Mouse (Mus musculus): ENCODE measurements at regions not wholly inside any gene's neighbourhood (a gene's known extent, or its start where the extent isn't known, plus 50 kb on each side); places are given as distances from the start of the nearest gene placed in this dataset.

GRCm38 (mm10) chr3:117108966-117109700 is 140.3 kb upstream of the Palmd start:
- Histone ChIP-seq H3K9me3 (ENCODE audit: control insufficient read depth, low read length) (no peaks in the 10 kb centered on the region), H3K9ac (ENCODE audit: low read length) (no peak overlapping the region), H3K4me1 (ENCODE audit: control insufficient read depth, insufficient read depth, low read length) (0 out of 2 replicates have a peak, but pooled peaks cover 4% of the 10 kb centered on the region), H3K27me3 (ENCODE audit: control insufficient read depth, insufficient read depth, low read length) (no peaks in the 10 kb centered on the region), H3K36me3 (ENCODE audit: control insufficient read depth, insufficient read depth, low read length) (no peaks in the 10 kb centered on the region), H3K4me3 (ENCODE audit: low read depth, low read length) (no peak overlapping the region), H3K4me2 (ENCODE audit: low read depth, severe bottlenecking) (no peak overlapping the region), H3K27ac (replicated peaks; ENCODE audit: low read depth, low read length) (no peak overlapping the region)
- WGBS: 48% methylated on average over 8 of the region's 8 CpGs
- no peak for ATAC-seq (ENCODE audit: insufficient number of reproducible peaks, low FRiP score, low TSS enrichment, low read depth)
- no peak for DNase-seq (ENCODE audit: low spot score)

- H3K36me3 ChIP-seq (ENCODE audit: control insufficient read depth, insufficient read depth, low read length): no peaks in the 10 kb centered on the region
- ATAC-seq (ENCODE audit: insufficient number of reproducible peaks, low FRiP score, low TSS enrichment, low read depth) (no peak), DNase-seq (ENCODE audit: low spot score) (no peak)
- H3K9ac ChIP-seq (ENCODE audit: low read length): no peak overlapping the region
- H3K27ac ChIP-seq (replicated peaks; ENCODE audit: low read depth, low read length): no peak overlapping the region
- no peaks in the 10 kb centered on the region for H3K9me3 ChIP-seq (ENCODE audit: control insufficient read depth, low read length)
- H3K4me2 ChIP-seq (ENCODE audit: low read depth, severe bottlenecking): no peak overlapping the region
- 56% methylated on average over 6 of the region's 6 CpGs for WGBS
- H3K27me3 ChIP-seq (ENCODE audit: control insufficient read depth, insufficient read depth, low read length): no peaks in the 10 kb centered on the region
- no peak overlapping the region for H3K4me3 ChIP-seq (ENCODE audit: low read depth, low read length)
- H3K4me1 ChIP-seq (ENCODE audit: control insufficient read depth, insufficient read depth, low read length): 0 out of 2 replicates have a peak, but pooled peaks cover 4% of the 10 kb centered on the region
Observed at GRCm38 (mm10) chr3:117107986-117108385, 139.2 kb upstream of the Palmd start.

GRCm38 (mm10) chr3:117107378-117107777 is 138.6 kb upstream of the Palmd start:
- 0 out of 2 replicates have a peak, but pooled peaks have one; percentile 44 for ATAC-seq (ENCODE audit: insufficient number of reproducible peaks, low FRiP score, low TSS enrichment, low read depth)
- H3K4me2 ChIP-seq (ENCODE audit: low read depth, severe bottlenecking): no peak overlapping the region

GRCm38 (mm10) chr3:117087646-117088045 is 118.9 kb upstream of the Palmd start:
- H3K36me3 ChIP-seq (ENCODE audit: control insufficient read depth, insufficient read depth, low read length): no peaks in the 10 kb centered on the region
- no peaks in the 10 kb centered on the region for H3K27me3 ChIP-seq (ENCODE audit: control insufficient read depth, insufficient read depth, low read length)
- ATAC-seq (ENCODE audit: insufficient number of reproducible peaks, low FRiP score, low TSS enrichment, low read depth) (no peak), DNase-seq (ENCODE audit: low spot score) (no peak)
- H3K4me1 ChIP-seq (ENCODE audit: control insufficient read depth, insufficient read depth, low read length): no peaks in the 10 kb centered on the region
- no peaks in the 10 kb centered on the region for H3K9me3 ChIP-seq (ENCODE audit: control insufficient read depth, low read length)
- no peak overlapping the region for H3K4me2 ChIP-seq (ENCODE audit: low read depth, severe bottlenecking)
- no peak overlapping the region for H3K4me3 ChIP-seq (ENCODE audit: low read depth, low read length)
- no peak overlapping the region for H3K27ac ChIP-seq (replicated peaks; ENCODE audit: low read depth, low read length)
- WGBS: 76% methylated on average over 2 of the region's 2 CpGs
- H3K9ac ChIP-seq (ENCODE audit: low read length): no peak overlapping the region

More at GRCm38 (mm10) chr3:117107378-117107777, 138.6 kb upstream of the Palmd start:
- H3K4me3 ChIP-seq (ENCODE audit: low read depth, low read length): no peak overlapping the region
- H3K27me3 ChIP-seq (ENCODE audit: control insufficient read depth, insufficient read depth, low read length): no peaks in the 10 kb centered on the region
- 80% methylated on average over 3 of the region's 3 CpGs for WGBS
- no peak overlapping the region for H3K9ac ChIP-seq (ENCODE audit: low read length)
- no peaks in the 10 kb centered on the region for H3K36me3 ChIP-seq (ENCODE audit: control insufficient read depth, insufficient read depth, low read length)
- H3K4me1 ChIP-seq (ENCODE audit: control insufficient read depth, insufficient read depth, low read length): 0 out of 2 replicates have a peak, but pooled peaks cover 4% of the 10 kb centered on the region
- H3K27ac ChIP-seq (replicated peaks; ENCODE audit: low read depth, low read length): no peak overlapping the region
- no peak for DNase-seq (ENCODE audit: low spot score)
- no peaks in the 10 kb centered on the region for H3K9me3 ChIP-seq (ENCODE audit: control insufficient read depth, low read length)

GRCm38 (mm10) chr3:117076734-117077133 is 107.9 kb upstream of the Palmd start:
- no peak for DNase-seq (ENCODE audit: low spot score)
- no peaks in the 10 kb centered on the region for H3K27me3 ChIP-seq (ENCODE audit: control insufficient read depth, insufficient read depth, low read length)
- no peaks in the 10 kb centered on the region for H3K4me1 ChIP-seq (ENCODE audit: control insufficient read depth, insufficient read depth, low read length)
- no peak overlapping the region for H3K27ac ChIP-seq (replicated peaks; ENCODE audit: low read depth, low read length)
- ATAC-seq (ENCODE audit: insufficient number of reproducible peaks, low FRiP score, low TSS enrichment, low read depth): no peak
- no peaks in the 10 kb centered on the region for H3K36me3 ChIP-seq (ENCODE audit: control insufficient read depth, insufficient read depth, low read length)
- no peak overlapping the region for H3K4me2 ChIP-seq (ENCODE audit: low read depth, severe bottlenecking)
- no peak overlapping the region for H3K4me3 ChIP-seq (ENCODE audit: low read depth, low read length)
- no peak overlapping the region for H3K9ac ChIP-seq (ENCODE audit: low read length)
- no peaks in the 10 kb centered on the region for H3K9me3 ChIP-seq (ENCODE audit: control insufficient read depth, low read length)
- WGBS: 76% methylated on average over 2 of the region's 2 CpGs

- Histone ChIP-seq H3K4me1 (ENCODE audit: control insufficient read depth, insufficient read depth, low read length) (no peaks in the 10 kb centered on the region), H3K9ac (ENCODE audit: low read length) (no peak overlapping the region), H3K4me3 (ENCODE audit: low read depth, low read length) (no peak overlapping the region), H3K27ac (replicated peaks; ENCODE audit: low read depth, low read length) (no peak overlapping the region), H3K36me3 (ENCODE audit: control insufficient read depth, insufficient read depth, low read length) (no peaks in the 10 kb centered on the region), H3K27me3 (ENCODE audit: control insufficient read depth, insufficient read depth, low read length) (no peaks in the 10 kb centered on the region), H3K4me2 (ENCODE audit: low read depth, severe bottlenecking) (no peak overlapping the region), H3K9me3 (ENCODE audit: control insufficient read depth, low read length) (no peaks in the 10 kb centered on the region)
- DNase-seq (ENCODE audit: low spot score): no peak
- no peak for ATAC-seq (ENCODE audit: insufficient number of reproducible peaks, low FRiP score, low TSS enrichment, low read depth)
- 63% methylated on average over 4 of the region's 4 CpGs for WGBS
Observed at GRCm38 (mm10) chr3:117073399-117073798, 104.6 kb upstream of the Palmd start.

- ATAC-seq (ENCODE audit: insufficient number of reproducible peaks, low FRiP score, low TSS enrichment, low read depth): 0 out of 2 replicates have a peak, but pooled peaks have one; percentile 65
- Histone ChIP-seq H3K27ac (replicated peaks; ENCODE audit: low read depth, low read length) (no peak overlapping the region), H3K27me3 (ENCODE audit: control insufficient read depth, insufficient read depth, low read length) (no peaks in the 10 kb centered on the region), H3K4me3 (ENCODE audit: low read depth, low read length) (no peak overlapping the region), H3K36me3 (ENCODE audit: control insufficient read depth, insufficient read depth, low read length) (no peaks in the 10 kb centered on the region), H3K9me3 (ENCODE audit: control insufficient read depth, low read length) (no peaks in the 10 kb centered on the region), H3K4me2 (ENCODE audit: low read depth, severe bottlenecking) (no peak overlapping the region), H3K9ac (ENCODE audit: low read length) (no peak overlapping the region), H3K4me1 (ENCODE audit: control insufficient read depth, insufficient read depth, low read length) (no peaks in the 10 kb centered on the region)
- 47% methylated on average over 3 of the region's 3 CpGs for WGBS
- DNase-seq (ENCODE audit: low spot score): no peak
Observed at GRCm38 (mm10) chr3:117072998-117073397, 104.2 kb upstream of the Palmd start.

GRCm38 (mm10) chr3:117071851-117072250 is 103.1 kb upstream of the Palmd start:
- Histone ChIP-seq H3K9me3 (ENCODE audit: control insufficient read depth, low read length) (no peaks in the 10 kb centered on the region), H3K4me2 (ENCODE audit: low read depth, severe bottlenecking) (no peak overlapping the region), H3K36me3 (ENCODE audit: control insufficient read depth, insufficient read depth, low read length) (no peaks in the 10 kb centered on the region), H3K27me3 (ENCODE audit: control insufficient read depth, insufficient read depth, low read length) (no peaks in the 10 kb centered on the region), H3K4me1 (ENCODE audit: control insufficient read depth, insufficient read depth, low read length) (no peaks in the 10 kb centered on the region), H3K9ac (ENCODE audit: low read length) (no peak overlapping the region), H3K4me3 (ENCODE audit: low read depth, low read length) (no peak overlapping the region), H3K27ac (replicated peaks; ENCODE audit: low read depth, low read length) (no peak overlapping the region)
- 93% methylated on average over 5 of the region's 5 CpGs for WGBS
- DNase-seq (ENCODE audit: low spot score) (no peak), ATAC-seq (ENCODE audit: insufficient number of reproducible peaks, low FRiP score, low TSS enrichment, low read depth) (no peak)

Data from limb, embryonic 11.5 days (tissue).